In the genomic region with DNA sequence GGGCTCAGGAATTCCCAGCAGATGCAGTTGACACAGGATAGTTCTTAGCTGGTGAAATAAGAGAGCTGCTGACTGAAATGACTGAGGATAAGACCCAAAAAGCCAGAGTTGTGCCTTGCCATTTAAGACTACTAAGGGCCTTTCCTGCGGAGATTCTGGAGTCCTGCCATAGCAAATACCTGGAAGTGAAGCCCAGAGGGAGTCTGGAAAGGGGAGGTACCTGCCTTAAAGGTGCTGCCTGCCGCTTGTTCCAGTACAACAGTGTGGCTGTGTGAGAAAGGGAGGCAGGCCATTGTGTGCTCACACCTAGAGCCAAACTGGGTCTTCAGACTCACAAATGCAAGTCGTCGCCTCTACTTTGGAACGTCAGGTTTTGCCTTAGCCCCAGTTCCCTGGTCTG, we compare ENCODE assay signal across 12 mouse cellular contexts.
DNase-seq lines count a peak whose midpoint lies in the region; ATAC-seq lines count a peak whose summit lies in the region.
"Had no signal": no experiment of that assay in that cellular context is flagged by ENCODE, and none has a peak within 500 bp of the region (broad histone marks: within the 10 kb centered on the region; RNA-seq: fewer than 3 reads in every experiment).

No protein-coding gene starts in this region.

- WGBS in heart, embryonic 16.5 days, result 51% methylated on average over 5 of the region's 5 CpGs
- 55% methylated on average over 5 of the region's 5 CpGs for WGBS in intestine, embryonic 15.5 days
- 22% methylated on average over 5 of the region's 5 CpGs for WGBS in midbrain, embryonic 10.5 days

- no peak for DNase-seq in heart, adult 9 months (ENCODE audit: low spot score in 2 of 2)
- DNase-seq in R1 (ENCODE audit: low read depth, low spot score), result peak; percentile 32
- peak; percentile 63 for DNase-seq in lung, postnatal 10 days
- DNase-seq in midbrain, embryonic 10.5 days (ENCODE audit: low spot score), result no peak
- DNase-seq in spleen, postnatal 4 days (ENCODE audit: low spot score in 2 of 2), result no peak
- DNase-seq: retina, postnatal 1 day had no signal

- no peaks in the 10 kb centered on the region for H3K27me3 ChIP-seq in heart, embryonic 16.5 days (ENCODE audit: control insufficient read depth, insufficient read depth, low read length)
- no peaks in the 10 kb centered on the region for H3K27me3 ChIP-seq in intestine, embryonic 15.5 days (replicated peaks)
- peaks cover 55% of the 10 kb centered on the region for H3K27me3 ChIP-seq in midbrain, embryonic 10.5 days (ENCODE audit: low read depth, poor library complexity, severe bottlenecking)
- H3K27me3 ChIP-seq: forebrain, embryonic 15.5 days had no signal

- peak overlapping the region; percentile 53; the same call in 1 of the 2 replicates for H3K27ac ChIP-seq in heart, embryonic 16.5 days (ENCODE audit: low read length)
- peak overlapping the region; percentile 20; the same call in 1 of the 2 replicates for H3K27ac ChIP-seq in intestine, embryonic 15.5 days
- H3K27ac ChIP-seq in midbrain, embryonic 10.5 days (replicated peaks), result no peak overlapping the region
- H3K27ac ChIP-seq: forebrain, embryonic 15.5 days; hindbrain, postnatal 0 days had no signal

- no peak for ATAC-seq in heart, embryonic 16.5 days (replicated peaks; ENCODE audit: extremely low read depth, insufficient read depth, low FRiP score)
- ATAC-seq in intestine, embryonic 15.5 days, result no peak
- no peak for ATAC-seq in inflammation-experienced regulatory T-cells, adult 6 months
- ATAC-seq: CD4-positive, CD25-positive, alpha-beta regulatory T cell, adult 4 months; forebrain, embryonic 15.5 days; hindbrain, postnatal 0 days had no signal

- no peak overlapping the region for H3K4me2 ChIP-seq in heart, embryonic 16.5 days (ENCODE audit: low read depth, low read length)
- peak overlapping the region; percentile 41 for H3K4me2 ChIP-seq in intestine, embryonic 15.5 days (replicated peaks)
- H3K4me2 ChIP-seq: forebrain, embryonic 15.5 days had no signal

- no peak overlapping the region for H3K9ac ChIP-seq in heart, embryonic 16.5 days (ENCODE audit: low read length)
- no peak overlapping the region for H3K9ac ChIP-seq in intestine, embryonic 15.5 days
- H3K9ac ChIP-seq: forebrain, embryonic 15.5 days had no signal

- peaks cover 40% of the 10 kb centered on the region for H3K4me1 ChIP-seq in heart, embryonic 16.5 days (ENCODE audit: control insufficient read depth, insufficient read depth, low read length)
- peaks cover 36% of the 10 kb centered on the region for H3K4me1 ChIP-seq in intestine, embryonic 15.5 days (replicated peaks)
- peaks cover 29% of the 10 kb centered on the region for H3K4me1 ChIP-seq in midbrain, embryonic 10.5 days

- no peak overlapping the region for H3K4me3 ChIP-seq in heart, embryonic 16.5 days (ENCODE audit: low read length)
- H3K4me3 ChIP-seq in intestine, embryonic 15.5 days (replicated peaks), result no peak overlapping the region
- no peak overlapping the region for H3K4me3 ChIP-seq in midbrain, embryonic 10.5 days
- H3K4me3 ChIP-seq: forebrain, embryonic 15.5 days had no signal

- H3K36me3 ChIP-seq in heart, embryonic 16.5 days (ENCODE audit: control insufficient read depth, insufficient read depth), result no peaks in the 10 kb centered on the region
- H3K36me3 ChIP-seq in intestine, embryonic 15.5 days, result no peaks in the 10 kb centered on the region
- H3K36me3 ChIP-seq in midbrain, embryonic 10.5 days, result no peaks in the 10 kb centered on the region
- H3K36me3 ChIP-seq: forebrain, embryonic 15.5 days had no signal

- H3K9me3 ChIP-seq in heart, embryonic 16.5 days (replicated peaks; ENCODE audit: control insufficient read depth, low read length), result no peaks in the 10 kb centered on the region
- no peaks in the 10 kb centered on the region for H3K9me3 ChIP-seq in intestine, embryonic 15.5 days
- no peaks in the 10 kb centered on the region for H3K9me3 ChIP-seq in midbrain, embryonic 10.5 days (replicated peaks)
- H3K9me3 ChIP-seq: forebrain, embryonic 15.5 days had no signal

Comparison
In these comparisons a context has a peak if more than half of its experiments do, and no peak if none do; other contexts are left out.
1. DNase-seq: peak in R1 (single experiment) and lung, postnatal 10 days (single experiment); none in heart, adult 9 months (0 of 2), midbrain, embryonic 10.5 days (single experiment) and spleen, postnatal 4 days (0 of 2).